Mouse (Mus musculus) hematopoietic stem cell, adult 5-6 weeks (primary cell): Measurements from ENCODE around the gene Tssc4. TPM values are rescaled to one million over a fixed set of nuclear protein-coding genes. Genes with fewer than 3 reads are reported as not detected.

Source experiments
- ATAC-seq, 2 experiments: fragments of 125-278 bp in 1 of 2; replicated peaks in 1 of 2; 2 replicates each; pipeline ENCODE4 v1.8.0; 2016 to 2017; ENCODE audit warnings: inconsistent platforms in 2 of 2, mild to moderate bottlenecking in 2 of 2, moderate number of reproducible peaks in 2 of 2, low read depth in 1 of 2, moderate TSS enrichment in 1 of 2; ENCODE audit not compliant: low FRiP score in 2 of 2, poor library complexity in 2 of 2, severe bottlenecking in 2 of 2, insufficient read depth in 1 of 2, low TSS enrichment in 1 of 2
- total RNA-seq: library from RNA; stranded (forward); fragments of 172-1452, 232-1000 nt; gene quantifications from 2 replicates; pipeline ENCODE4 v1.2.3, GENCODE M21; 2017

Gene Tssc4
- 27.2 and 28.4 TPM in 2 replicates for total RNA-seq

DNA sequence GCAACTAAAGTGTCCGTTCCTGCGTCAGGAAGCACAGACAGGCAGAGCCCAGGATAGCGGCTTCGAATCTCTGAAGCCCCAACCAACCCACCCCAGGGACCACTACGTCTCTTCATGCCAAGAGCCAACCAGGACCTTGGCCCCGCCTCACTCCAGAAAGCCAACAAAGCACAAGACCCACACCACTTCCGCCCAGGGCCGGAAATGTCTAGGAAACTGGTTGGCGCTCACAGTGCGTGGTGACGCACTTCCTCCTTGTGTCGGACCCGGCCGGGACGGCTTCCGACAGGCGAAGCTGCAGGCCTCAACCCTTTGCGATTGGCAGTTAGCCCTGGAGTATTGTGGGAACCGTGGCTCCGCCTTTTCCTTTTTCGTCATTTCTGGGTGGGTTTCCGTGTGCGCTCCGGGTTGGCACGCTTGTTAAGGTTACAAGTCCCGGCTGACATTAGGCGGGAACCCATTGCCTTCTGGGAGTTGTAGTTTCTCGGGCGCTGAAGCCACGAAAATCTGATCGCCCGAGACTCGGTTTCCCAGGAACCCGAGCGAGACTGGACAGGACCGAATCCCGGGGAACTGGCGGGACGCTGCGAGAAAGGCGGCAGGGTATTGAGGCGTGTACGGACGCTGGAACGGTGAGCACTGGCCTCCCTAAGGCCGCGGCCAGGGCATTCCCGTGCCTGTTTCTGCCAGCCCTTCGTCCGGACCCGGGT, at the start of gene Tssc4:
TSS of gene Tssc4 (plus strand) at position 368 of the 710 bp plus-strand sequence.
- peak; percentile 87 to 88 for ATAC-seq

DNA sequence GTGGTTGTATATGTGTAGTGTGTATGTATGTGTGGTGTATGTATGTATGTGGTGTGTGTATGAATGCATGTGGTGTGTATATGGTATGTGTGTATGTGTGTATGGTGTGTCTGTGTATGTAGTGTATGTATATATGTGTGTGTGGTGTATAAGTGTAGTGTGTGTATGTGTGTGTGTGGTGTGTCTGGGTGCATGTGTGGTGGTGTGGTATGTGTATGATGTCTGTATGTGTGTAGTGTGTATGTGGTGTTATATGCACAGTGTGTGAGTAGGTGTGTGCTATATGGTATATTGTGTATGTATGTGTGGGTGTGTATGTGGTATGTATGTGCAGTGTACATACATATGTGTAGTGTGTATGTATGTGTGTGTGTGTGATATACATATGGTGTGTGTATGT, 49.0 kb upstream of the Tssc4 start:
- ATAC-seq = no peak

DNA sequence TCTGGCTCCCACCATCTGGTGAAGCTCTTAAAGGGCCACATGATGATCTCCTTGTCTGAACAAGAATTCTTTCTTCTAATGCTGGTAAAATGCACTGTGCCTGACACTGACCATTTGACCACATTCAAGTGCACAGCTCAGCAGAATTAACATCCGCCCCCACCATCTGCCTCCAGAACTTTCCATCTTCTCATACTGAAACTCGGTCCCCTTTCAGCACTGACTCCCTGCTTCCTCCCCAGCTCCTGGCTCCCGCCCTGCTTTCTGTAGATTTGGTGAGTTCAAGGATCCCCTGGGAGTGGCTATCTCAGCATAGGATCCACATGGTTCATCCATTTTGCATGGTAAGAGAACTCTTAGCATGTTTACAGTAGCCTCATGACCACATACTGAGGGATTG, 48.3 kb upstream of the Tssc4 start:
- no peak for ATAC-seq

DNA sequence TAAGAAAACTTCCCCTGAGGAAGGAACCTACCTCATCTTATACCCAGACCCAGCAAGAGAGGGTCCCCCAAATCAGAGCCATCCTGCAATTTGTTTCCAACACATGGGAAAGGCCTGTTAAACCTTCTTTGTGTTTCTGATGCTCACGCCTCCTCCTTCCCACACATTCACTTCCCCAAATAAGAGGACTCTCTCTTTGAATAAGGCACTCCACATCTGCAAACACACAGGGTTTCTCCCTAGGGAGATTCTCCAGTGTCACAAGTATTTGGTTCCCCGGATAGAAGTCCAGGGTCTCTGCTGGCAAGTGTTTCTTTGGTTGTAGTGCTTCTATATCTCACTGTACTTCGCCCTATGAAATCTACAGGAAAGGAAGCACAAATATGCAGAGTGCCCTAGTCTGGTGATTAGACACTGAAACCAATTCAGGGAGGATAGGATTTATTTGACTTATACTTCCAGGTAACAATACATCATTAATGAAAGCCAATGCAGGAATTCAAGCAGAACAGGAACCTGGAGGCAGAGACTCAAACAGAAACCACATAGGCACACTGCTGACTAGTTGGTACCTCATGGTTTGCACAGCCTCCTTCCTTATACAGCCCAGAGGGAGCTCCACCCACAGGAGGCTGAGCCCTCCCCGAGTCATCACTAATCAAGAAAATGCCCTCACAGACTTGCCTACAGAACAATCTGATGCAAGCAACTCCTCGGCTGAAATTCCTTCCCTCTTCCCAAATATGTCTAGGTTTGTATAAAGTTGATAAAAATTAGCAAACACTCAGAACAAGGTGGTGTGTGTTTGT, 47.5 kb upstream of the Tssc4 start:
- peak in 1 of 2 experiments; percentile 40; a peak in 2 of 4 replicates for ATAC-seq

GRCm38 (mm10) chr7:143023499-143023898, 45.5 kb upstream of the Tssc4 start:
- peak; percentile 7 to 18; a peak in 1 of 4 replicates for ATAC-seq

DNA sequence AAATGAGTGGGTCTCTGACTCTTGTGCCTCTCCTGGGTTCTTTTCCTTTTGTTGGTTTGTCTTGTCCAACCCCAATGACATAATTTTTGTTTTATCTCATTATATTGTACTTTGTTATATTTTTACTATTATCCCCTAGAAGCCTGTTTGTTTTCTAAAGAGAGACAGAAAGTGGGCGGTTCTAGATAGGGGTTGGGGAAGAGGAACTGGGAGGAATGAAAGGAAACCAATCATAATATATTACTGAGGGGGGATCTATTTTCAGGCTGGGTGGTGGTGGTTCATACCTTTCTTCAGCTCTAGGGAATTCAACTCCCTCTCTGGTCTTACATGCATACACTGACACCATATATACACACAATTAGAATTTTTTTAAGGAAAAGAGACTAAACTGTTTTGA, 44.8 kb upstream of the Tssc4 start:
- ATAC-seq = no peak

- ATAC-seq = no peak
These were observed 43.6 kb upstream of the Tssc4 start for GRCm38 (mm10) chr7:143025496-143025895.

DNA sequence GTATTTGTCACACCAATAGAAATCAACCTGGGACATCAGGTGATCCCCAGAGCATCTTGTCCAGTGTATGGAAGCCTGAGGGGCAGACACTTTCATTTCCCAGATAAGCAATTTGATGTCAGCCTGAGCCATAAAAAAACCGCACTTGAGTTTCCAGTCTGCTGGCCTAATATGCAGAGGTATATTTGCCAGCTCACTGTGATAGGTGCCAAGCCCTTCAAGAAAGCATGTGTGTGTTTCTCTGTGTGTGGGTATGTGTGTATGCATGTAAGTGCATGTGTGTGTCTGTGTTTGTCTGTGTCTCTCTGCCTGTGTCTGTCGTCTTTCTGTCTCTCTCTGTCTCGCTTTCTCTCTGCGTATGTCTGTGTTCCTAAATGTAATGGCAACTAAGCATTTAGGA, 41.9 kb upstream of the Tssc4 start:
- no peak for ATAC-seq

- no peak for ATAC-seq
These were observed 37.2 kb upstream of the Tssc4 start for GRCm38 (mm10) chr7:143031816-143032215.

GRCm38 (mm10) chr7:143033581-143033980, 35.5 kb upstream of the Tssc4 start:
- no peak for ATAC-seq

- no peak for ATAC-seq
These were observed 34.9 kb upstream of the Tssc4 start for GRCm38 (mm10) chr7:143034112-143034511.

DNA sequence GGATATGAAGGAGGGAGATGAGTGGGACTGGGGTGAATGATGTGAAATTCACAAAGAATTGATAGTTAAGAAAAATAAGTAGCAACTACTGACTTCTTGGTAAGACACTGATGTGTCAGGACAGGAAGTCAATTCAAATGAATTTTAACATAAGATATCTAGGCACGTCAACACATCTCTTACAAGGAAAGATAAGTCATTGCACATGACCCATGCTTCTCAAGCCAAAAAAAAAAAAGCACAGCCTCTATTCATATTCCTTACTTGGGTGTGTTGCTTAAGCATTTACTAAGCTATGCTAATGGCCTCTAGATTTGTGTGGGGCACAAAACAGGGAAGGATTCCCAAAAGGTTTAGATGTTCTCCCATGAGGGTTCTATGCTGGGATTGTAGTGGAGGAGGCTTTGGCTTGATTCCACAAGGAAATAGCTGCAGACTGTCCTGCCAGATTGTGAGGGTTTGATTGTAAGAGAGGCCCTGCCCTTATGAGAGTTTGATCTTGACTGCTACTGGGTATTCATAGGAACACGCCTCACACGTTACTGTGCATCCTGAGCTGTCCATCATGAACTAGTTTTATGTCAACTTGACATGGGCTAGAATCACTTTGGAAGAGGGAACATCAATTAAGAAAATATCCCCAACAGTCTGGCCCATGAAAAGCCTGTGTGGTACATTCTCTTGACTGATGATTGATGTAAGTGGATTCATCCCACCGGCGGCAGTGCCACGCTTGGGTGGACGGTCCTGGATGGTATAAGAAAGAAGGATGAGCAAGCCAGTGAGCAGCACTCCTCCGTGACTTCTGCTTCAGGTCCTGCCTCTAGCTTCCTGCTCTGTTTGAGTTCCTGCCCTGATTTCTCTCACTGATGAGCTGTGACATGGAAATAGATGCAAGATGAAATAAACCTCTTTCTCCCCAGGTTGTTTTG, 34.3 kb upstream of the Tssc4 start:
- no peak for ATAC-seq

GRCm38 (mm10) chr7:143036787-143037186, 32.3 kb upstream of the Tssc4 start:
- no peak for ATAC-seq

GRCm38 (mm10) chr7:143037306-143037705, 31.7 kb upstream of the Tssc4 start:
- no peak for ATAC-seq

DNA sequence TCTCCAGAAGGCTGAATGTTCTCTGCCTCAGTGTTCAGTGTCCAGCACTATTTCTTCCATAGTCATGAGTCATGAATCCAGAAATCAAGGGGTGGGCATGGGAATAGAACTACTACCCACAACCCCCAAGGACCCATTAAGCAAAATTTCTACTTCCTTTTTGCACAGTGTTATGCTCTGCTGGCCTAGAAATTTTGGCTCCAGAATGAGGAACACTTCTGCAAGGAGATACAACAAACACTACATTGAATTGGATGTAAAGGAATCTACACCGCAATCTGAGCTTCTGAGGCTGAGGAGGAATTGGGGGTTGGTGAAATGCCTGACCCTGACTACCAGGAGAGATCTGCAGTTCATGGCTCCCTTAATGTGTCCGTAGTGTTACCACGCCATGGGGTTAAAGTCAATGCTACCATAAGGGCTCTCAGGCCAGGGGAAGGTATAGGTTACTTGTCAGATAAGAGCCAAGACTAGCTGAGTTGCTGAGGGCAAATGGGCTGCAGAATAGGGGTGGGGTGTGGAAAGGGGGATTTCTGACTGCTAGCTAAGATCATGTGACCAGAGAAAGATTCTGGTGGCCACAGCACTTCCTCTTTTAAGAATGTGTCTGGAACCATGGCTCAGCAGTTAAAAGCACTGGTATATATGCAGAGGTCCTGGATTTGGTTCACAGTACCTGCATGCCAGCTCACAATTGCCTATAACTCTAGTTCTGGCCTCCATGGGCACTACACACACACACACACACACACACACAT, 30.7 kb upstream of the Tssc4 start:
- peak; percentile 85 to 86 for ATAC-seq

- no peak for ATAC-seq
These were observed 28.5 kb upstream of the Tssc4 start for GRCm38 (mm10) chr7:143040561-143040960.
